Mouse (Mus musculus): ENCODE results near the gene Slc13a4. TPM values are rescaled to one million over a fixed set of nuclear protein-coding genes. Genes with fewer than 3 reads are reported as not detected.

Gene Slc13a4
- polyA plus RNA-seq, 1 experiment from 2014 or later, result 8.0 TPM

GRCm38 (mm10) chr6:35243989-35244388 lies 63.9 kb downstream of the Slc13a4 start:
- no peak overlapping the region for H3K4me2 ChIP-seq (ENCODE audit: low read length)
- H3K9ac ChIP-seq (ENCODE audit: low read depth, low read length), result no peak overlapping the region
- WGBS, result 94% methylated on average over 9 of the region's 9 CpGs
- no peak overlapping the region for H3K4me3 ChIP-seq (ENCODE audit: low read depth, low read length)
- H3K4me1 ChIP-seq (ENCODE audit: control insufficient read depth, insufficient read depth, low read length), result no peaks in the 10 kb centered on the region
- no peaks in the 10 kb centered on the region for H3K27me3 ChIP-seq (ENCODE audit: control insufficient read depth, insufficient read depth, low read depth, low read length)
- H3K27ac ChIP-seq (ENCODE audit: low read length), result no peak overlapping the region
- H3K9me3 ChIP-seq (replicated peaks; ENCODE audit: control insufficient read depth, low read length, poor library complexity, severe bottlenecking), result no peaks in the 10 kb centered on the region
- no peak for ATAC-seq
- H3K36me3 ChIP-seq (ENCODE audit: control insufficient read depth, insufficient read depth, low read length), result peaks cover 34% of the 10 kb centered on the region

- H3K4me1 ChIP-seq (ENCODE audit: control insufficient read depth, insufficient read depth, low read length), result no peaks in the 10 kb centered on the region
- H3K36me3 ChIP-seq (ENCODE audit: control insufficient read depth, insufficient read depth, low read length), result peaks cover 39% of the 10 kb centered on the region
- no peak for ATAC-seq
- no peaks in the 10 kb centered on the region for H3K27me3 ChIP-seq (ENCODE audit: control insufficient read depth, insufficient read depth, low read depth, low read length)
- no peak overlapping the region for H3K4me3 ChIP-seq (ENCODE audit: low read depth, low read length)
- H3K27ac ChIP-seq (ENCODE audit: low read length), result no peak overlapping the region
- no peak overlapping the region for H3K9ac ChIP-seq (ENCODE audit: low read depth, low read length)
- H3K4me2 ChIP-seq (ENCODE audit: low read length), result no peak overlapping the region
- 97% methylated on average over 4 of the region's 4 CpGs for WGBS
- H3K9me3 ChIP-seq (replicated peaks; ENCODE audit: control insufficient read depth, low read length, poor library complexity, severe bottlenecking), result no peaks in the 10 kb centered on the region
Observed at GRCm38 (mm10) chr6:35243252-35243651, 64.7 kb downstream of the Slc13a4 start.

- Histone ChIP-seq H3K4me2 (ENCODE audit: low read length) (no peak overlapping the region), H3K9ac (ENCODE audit: low read depth, low read length) (no peak overlapping the region), H3K27me3 (ENCODE audit: control insufficient read depth, insufficient read depth, low read depth, low read length) (no peaks in the 10 kb centered on the region), H3K4me3 (ENCODE audit: low read depth, low read length) (no peak overlapping the region), H3K9me3 (replicated peaks; ENCODE audit: control insufficient read depth, low read length, poor library complexity, severe bottlenecking) (no peaks in the 10 kb centered on the region), H3K27ac (ENCODE audit: low read length) (no peak overlapping the region), H3K36me3 (ENCODE audit: control insufficient read depth, insufficient read depth, low read length) (peaks cover 39% of the 10 kb centered on the region), H3K4me1 (ENCODE audit: control insufficient read depth, insufficient read depth, low read length) (no peaks in the 10 kb centered on the region)
- ATAC-seq, result no peak
- 69% methylated on average over 9 of the region's 9 CpGs for WGBS
Observed at GRCm38 (mm10) chr6:35236108-35236785, 71.7 kb downstream of the Slc13a4 start.

- H3K27ac ChIP-seq (ENCODE audit: low read length), result no peak overlapping the region
- H3K4me2 ChIP-seq (ENCODE audit: low read length), result no peak overlapping the region
- H3K27me3 ChIP-seq (ENCODE audit: control insufficient read depth, insufficient read depth, low read depth, low read length), result no peaks in the 10 kb centered on the region
- peaks cover 29% of the 10 kb centered on the region; the same call in 1 of the 2 replicates for H3K36me3 ChIP-seq (ENCODE audit: control insufficient read depth, insufficient read depth, low read length)
- H3K4me3 ChIP-seq (ENCODE audit: low read depth, low read length), result no peak overlapping the region
- H3K9ac ChIP-seq (ENCODE audit: low read depth, low read length), result no peak overlapping the region
- no peaks in the 10 kb centered on the region for H3K9me3 ChIP-seq (replicated peaks; ENCODE audit: control insufficient read depth, low read length, poor library complexity, severe bottlenecking)
- WGBS, result 98% methylated on average over 1 of the region's 1 CpGs
- H3K4me1 ChIP-seq (ENCODE audit: control insufficient read depth, insufficient read depth, low read length), result no peaks in the 10 kb centered on the region
- ATAC-seq, result no peak
Observed at GRCm38 (mm10) chr6:35229415-35229814, 78.5 kb downstream of the Slc13a4 start.

GRCm38 (mm10) chr6:35225696-35226095 lies 82.2 kb downstream of the Slc13a4 start:
- no peak for ATAC-seq
- H3K9ac ChIP-seq (ENCODE audit: low read depth, low read length), result no peak overlapping the region
- H3K27ac ChIP-seq (ENCODE audit: low read length), result no peak overlapping the region
- H3K9me3 ChIP-seq (replicated peaks; ENCODE audit: control insufficient read depth, low read length, poor library complexity, severe bottlenecking), result no peaks in the 10 kb centered on the region
- H3K27me3 ChIP-seq (ENCODE audit: control insufficient read depth, insufficient read depth, low read depth, low read length), result no peaks in the 10 kb centered on the region
- peaks cover 23% of the 10 kb centered on the region for H3K36me3 ChIP-seq (ENCODE audit: control insufficient read depth, insufficient read depth, low read length)
- 81% methylated on average over 4 of the region's 4 CpGs for WGBS
- H3K4me3 ChIP-seq (ENCODE audit: low read depth, low read length), result no peak overlapping the region
- H3K4me2 ChIP-seq (ENCODE audit: low read length), result no peak overlapping the region
- no peaks in the 10 kb centered on the region for H3K4me1 ChIP-seq (ENCODE audit: control insufficient read depth, insufficient read depth, low read length)

Other genes with a start within 250 kb of the Slc13a4 start
- gene Cnot4, start 174.4 kb downstream of the Slc13a4 start, polyA plus RNA-seq (2015; fragmentation: Nextera tagmentation; extraction: Ambion mirVana), result 35.7 and 36.3 TPM in 2 replicates
- gene Nup205, start 130.7 kb downstream of the Slc13a4 start, polyA plus RNA-seq (2015; fragmentation: Nextera tagmentation; extraction: Ambion mirVana), result 23.9 and 26.8 TPM in 2 replicates
- gene Fam180a, start 18.0 kb upstream of the Slc13a4 start, polyA plus RNA-seq (2015; fragmentation: Nextera tagmentation; extraction: Ambion mirVana), result 1.5 and 1.7 TPM in 2 replicates
- 230 and 237 TPM in 2 replicates for gene Mtpn, start 231.8 kb upstream of the Slc13a4 start, polyA plus RNA-seq (2015; fragmentation: Nextera tagmentation; extraction: Ambion mirVana)